Mouse (Mus musculus) c-Kit-positive CD71-positive TER-119-negative erythroid progenitor cells, embryonic 14.5 days (primary cell): Measurements from ENCODE around the gene 9430097D07Rik.
A peak's percentile ranks its signal among the peaks of the same experiment; 100 is the strongest.

Source experiments
- DNase-seq: peaks from one replicate; pipeline ENCODE4 v3.0.0-alpha.2; 2013; ENCODE audit warnings: low read depth

9430097D07Rik gene

DNA sequence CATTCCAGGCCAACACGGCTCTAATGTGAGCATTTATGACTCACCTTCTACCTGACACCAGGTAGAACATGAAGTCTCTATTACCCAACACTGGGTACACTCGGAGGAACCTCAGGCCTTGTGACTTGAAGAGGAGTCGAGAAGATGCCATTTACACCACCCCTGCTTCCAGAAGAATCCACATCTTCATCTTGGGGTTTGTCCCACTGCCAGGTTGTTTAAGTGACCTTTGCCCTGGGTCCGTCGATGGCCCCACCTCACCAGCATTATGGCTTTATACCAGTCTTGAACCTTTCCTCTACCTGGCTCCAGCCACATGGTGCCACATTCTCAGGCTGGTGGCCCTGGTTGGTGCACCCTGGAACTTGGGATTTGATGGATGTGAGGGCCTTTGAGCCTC, 21.8 kb upstream of the 9430097D07Rik start:
- no peak for DNase-seq

DNA sequence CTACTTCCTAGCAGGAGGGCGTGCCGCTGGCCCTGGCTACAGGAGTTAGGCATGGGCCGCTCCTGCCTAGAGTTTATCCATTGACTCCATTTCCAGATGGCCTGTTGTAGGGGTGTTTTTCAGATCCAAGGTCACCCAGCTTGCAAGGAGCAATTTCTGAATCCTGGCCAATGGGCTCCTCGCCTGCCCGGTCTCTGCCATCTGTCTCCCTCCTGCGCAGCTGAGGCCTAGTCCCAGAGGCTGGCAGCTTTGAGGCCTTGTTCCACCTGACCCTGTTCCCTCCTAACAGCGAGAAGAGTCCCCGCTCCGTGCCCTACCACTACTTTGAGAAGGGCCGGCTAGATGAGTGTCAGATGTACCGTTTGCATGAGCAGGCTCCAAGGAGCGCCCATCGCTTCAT, 21.2 kb upstream of the 9430097D07Rik start:
- DNase-seq, result no peak

- DNase-seq, result no peak
These were observed 15.8 kb upstream of the 9430097D07Rik start for GRCm38 (mm10) chr2:32591249-32591648.

DNA sequence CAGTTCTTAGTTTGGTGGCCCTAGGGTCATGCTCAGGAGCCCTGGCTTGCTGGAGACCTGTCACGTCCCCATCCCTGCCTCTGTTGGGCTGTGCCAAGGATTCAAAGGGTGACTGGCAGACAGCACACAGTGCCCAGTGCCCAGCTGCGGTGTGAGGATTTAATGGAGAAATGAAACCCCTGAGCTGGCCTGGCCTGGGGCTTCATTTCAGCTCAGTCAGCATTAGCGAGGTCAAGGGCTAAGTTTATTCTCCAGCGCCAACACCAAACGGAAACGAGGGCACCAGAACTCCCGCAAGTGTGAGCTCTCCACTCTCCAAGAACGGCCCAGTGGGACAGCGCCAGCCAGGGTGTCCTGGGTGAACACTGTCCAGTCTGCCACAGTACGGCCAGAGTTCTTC, 14.7 kb upstream of the 9430097D07Rik start:
- no peak for DNase-seq

DNA sequence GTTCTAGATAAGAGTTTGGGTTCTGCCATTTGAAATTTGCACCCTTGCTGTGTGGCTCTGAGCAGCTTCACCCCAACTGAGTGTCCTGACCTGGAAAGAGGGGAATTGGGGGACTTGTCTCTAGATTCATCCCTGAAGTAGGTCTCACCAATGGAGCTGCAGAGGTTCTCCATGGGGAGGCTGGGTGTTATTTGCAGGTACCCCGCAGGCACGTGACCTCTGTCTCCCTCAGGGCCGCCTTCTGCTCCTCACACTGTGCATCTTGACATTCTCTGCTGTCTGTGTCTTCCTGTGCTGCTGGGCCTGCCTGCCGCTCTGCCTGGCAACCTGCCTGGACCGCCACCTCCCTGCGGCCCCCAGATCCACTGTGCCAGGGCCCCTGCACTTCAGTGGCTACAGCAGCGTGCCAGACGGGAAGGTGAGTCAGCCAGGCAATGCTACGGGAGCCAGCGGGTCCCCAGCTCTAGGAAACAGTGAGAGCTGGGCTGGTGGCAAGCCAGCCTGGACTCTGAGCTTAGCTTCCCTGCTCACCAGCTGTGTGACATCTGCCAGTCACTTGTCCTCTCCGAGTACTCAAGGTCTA, 13.8 kb upstream of the 9430097D07Rik start:
- no peak for DNase-seq

- no peak for DNase-seq
These were observed 12.3 kb upstream of the 9430097D07Rik start for GRCm38 (mm10) chr2:32587731-32588321.

GRCm38 (mm10) chr2:32586871-32587351, 11.4 kb upstream of the 9430097D07Rik start, which contains the start of gene St6galnac4:
TSS of gene St6galnac4 (plus strand) at chr2:32587095.
- DNase-seq, result peak; percentile 84

GRCm38 (mm10) chr2:32585149-32585714, 9.7 kb upstream of the 9430097D07Rik start:
- no peak for DNase-seq

- DNase-seq, result peak; percentile 76
These were observed 7.6 kb upstream of the 9430097D07Rik start for GRCm38 (mm10) chr2:32582830-32583799.

GRCm38 (mm10) chr2:32581450-32582095, 6.1 kb upstream of the 9430097D07Rik start:
- DNase-seq, result peak; percentile 53

- no peak for DNase-seq
These were observed 2.9 kb upstream of the 9430097D07Rik start for GRCm38 (mm10) chr2:32578146-32579046.

DNA sequence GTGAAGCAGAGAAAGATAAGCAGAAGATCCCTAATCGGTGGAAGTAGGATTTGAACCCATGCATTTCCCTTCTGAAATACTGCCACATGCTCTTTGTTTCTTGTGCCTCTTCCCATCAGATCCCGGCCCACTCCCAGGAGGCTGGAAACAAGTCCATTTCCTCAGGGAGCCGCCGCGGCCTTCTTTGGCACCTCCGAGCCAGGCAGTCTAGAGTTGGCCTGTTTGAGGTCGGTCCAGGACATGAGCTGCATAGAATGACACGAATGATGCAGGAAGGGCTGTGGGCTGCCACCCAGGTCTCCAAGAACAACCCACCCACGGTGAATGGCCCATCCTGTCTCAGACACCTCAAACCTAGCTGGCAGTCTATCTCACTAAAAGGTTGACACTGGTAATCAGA, 1.0 kb upstream of the 9430097D07Rik start:
- no peak for DNase-seq

DNA sequence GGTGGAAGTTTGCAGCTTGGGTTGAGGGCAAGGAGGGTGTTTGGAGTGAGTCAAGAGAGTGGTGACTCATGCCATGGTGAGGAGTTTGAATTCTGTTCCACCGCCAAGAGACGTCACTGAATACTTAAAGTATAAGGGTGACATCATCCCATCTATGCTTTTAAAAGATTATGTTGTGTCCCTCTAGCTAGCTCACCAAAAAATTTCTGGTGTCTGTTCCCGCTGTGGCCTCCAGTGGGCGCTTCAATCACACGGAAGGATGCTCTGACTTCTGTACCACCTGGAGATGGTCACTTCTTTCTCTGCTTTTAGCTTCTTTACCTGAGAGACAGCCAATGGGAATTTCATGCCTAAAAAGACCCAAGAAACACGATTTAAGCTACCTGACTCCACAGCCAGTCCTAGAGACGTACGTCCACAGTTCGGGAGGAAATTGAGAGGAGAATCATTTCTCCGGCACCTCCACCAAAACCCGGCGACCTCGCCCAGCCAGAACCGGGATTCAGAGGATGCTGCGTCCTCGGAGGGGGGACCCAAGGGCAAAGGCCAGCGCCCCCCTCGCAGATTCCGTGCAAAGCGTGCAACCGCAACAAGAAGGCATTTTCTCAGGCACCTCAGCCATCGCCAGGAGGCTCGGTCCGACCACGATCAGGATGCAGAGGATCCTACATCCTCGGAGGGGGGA, 441 bp downstream of the 9430097D07Rik start:
- peak; percentile 70 for DNase-seq

DNA sequence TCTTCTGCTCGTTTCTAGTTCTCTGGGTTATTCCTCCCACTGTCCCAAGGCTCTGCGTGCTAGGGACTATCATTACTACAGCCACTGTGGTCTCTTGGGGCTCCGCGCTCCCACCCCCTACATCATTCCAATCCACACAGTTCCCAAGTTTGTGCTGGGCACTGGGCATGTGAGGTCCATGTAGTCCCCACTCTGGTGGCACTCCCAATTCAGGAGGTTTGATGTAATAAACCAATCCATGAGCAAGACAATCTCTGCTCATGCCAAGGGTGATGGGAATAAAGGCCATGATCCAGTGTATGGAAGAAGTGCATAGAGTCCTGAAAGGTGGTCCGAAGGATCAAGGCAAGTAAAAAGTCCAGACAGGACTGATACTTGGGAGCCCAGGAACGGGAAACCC, 987 bp downstream of the 9430097D07Rik start, which contains the start of gene Pip5kl1:
TSS of gene Pip5kl1 (plus strand) at position 301 of the 400 bp plus-strand sequence.
- DNase-seq, result no peak

DNA sequence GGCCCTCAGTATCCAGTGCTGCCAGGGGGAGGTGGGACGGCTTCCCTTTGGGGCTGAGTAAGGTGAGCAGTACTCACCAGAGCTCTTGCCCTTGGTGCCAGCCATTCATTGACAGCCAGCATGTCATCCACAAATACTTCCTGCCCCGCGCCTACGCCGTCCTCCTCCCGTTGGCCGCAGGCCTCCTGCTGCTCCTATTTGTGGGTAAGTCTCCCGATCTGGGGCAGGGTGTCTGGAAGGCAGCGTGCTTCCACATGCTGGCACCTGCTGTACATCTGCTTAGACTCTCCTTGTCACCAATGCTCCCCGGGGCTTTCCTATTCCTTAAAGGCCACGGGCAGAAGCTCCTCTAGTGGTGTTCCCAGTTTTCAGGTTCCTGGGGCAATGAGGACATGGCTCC, 3.3 kb downstream of the 9430097D07Rik start:
- DNase-seq, result no peak

GRCm38 (mm10) chr2:32570698-32571494, 4.6 kb downstream of the 9430097D07Rik start, which contains the start of gene Dpm2:
TSS of gene Dpm2 (plus strand) at chr2:32570858.
- peak; percentile 88 for DNase-seq

- DNase-seq, result no peak
These were observed 6.5 kb downstream of the 9430097D07Rik start for GRCm38 (mm10) chr2:32568941-32569340.

- no peak for DNase-seq
These were observed 7.3 kb downstream of the 9430097D07Rik start for GRCm38 (mm10) chr2:32568149-32568548.

- DNase-seq, result peak; percentile 67
These were observed 8.9 kb downstream of the 9430097D07Rik start for GRCm38 (mm10) chr2:32566536-32567063.
